Mouse (Mus musculus): Measurements from ENCODE around the gene Rcvrn. TPM values are rescaled to one million over a fixed set of nuclear protein-coding genes. Genes with fewer than 3 reads are reported as not detected.

Gene Rcvrn
- polyA plus RNA-seq, 1 experiment from 2014 or later = not detected

DNA sequence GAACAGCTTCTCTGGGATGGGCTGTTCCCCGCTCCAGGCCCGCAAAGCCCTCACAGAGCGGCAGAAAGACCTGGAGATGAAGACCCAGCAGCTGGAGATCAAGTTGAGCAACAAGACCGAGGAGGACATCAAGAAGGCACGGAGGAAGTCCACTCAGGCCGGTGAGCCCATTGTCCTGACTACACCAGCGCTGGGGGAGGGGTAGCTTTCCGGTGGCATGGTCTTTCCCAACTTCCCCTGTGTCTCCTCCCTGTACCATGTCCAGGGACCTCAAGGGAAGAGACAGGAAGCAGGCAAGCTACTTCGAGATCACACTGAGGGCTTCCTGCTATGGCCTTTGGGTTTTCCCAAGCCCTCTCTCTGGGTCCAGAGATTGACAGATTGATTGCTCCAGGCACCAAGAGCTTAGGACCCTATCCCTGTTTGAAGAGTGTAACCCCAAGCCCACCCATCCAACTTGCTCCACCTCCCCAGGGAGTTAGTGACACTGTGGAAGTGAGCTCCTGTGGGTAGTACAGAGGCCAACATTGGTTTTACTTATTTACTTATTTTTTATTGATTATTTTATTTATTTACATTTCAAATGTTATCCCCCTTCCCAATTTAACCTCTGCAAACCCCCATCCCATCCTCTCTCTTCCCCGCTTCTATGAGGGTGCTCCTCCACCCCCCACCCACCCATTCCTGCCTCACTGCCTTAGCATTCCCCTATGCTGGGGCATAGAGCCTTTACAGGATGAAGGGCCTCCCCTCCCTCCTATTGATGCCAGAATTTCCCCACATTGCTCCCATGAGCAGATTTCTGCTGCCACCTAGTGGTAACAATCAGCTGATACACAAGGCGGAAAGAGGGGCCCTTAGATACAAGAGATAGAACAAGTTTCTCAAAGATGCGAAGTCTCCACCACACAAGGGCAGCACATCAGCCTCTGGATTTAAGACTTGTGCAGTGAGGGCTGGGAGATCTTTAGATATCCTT is 19.3 kb upstream of the Rcvrn start:
- Histone ChIP-seq H3K9ac (replicated peaks) (no peak overlapping the region), H3K27me3 (no peaks in the 10 kb centered on the region), H3K4me2 (replicated peaks) (no peak overlapping the region), H3K9me3 (no peaks in the 10 kb centered on the region), H3K4me1 (no peaks in the 10 kb centered on the region), H3K4me3 (no peak overlapping the region), H3K27ac (replicated peaks) (no peak overlapping the region), H3K36me3 (no peaks in the 10 kb centered on the region)
- WGBS = 60% methylated on average over 12 of the region's 12 CpGs
- ATAC-seq (replicated peaks) = peak; percentile 84

GRCm38 (mm10) chr11:67679300-67679699 is 15.8 kb upstream of the Rcvrn start:
- WGBS = 82% methylated on average over 5 of the region's 5 CpGs
- no peak overlapping the region for H3K27ac ChIP-seq (replicated peaks)
- no peak overlapping the region for H3K9ac ChIP-seq (replicated peaks)
- H3K4me2 ChIP-seq (replicated peaks) = no peak overlapping the region
- no peaks in the 10 kb centered on the region for H3K27me3 ChIP-seq
- H3K4me1 ChIP-seq = no peaks in the 10 kb centered on the region
- ATAC-seq (replicated peaks) = no peak
- no peaks in the 10 kb centered on the region for H3K36me3 ChIP-seq
- no peaks in the 10 kb centered on the region for H3K9me3 ChIP-seq
- H3K4me3 ChIP-seq = no peak overlapping the region

- Histone ChIP-seq H3K4me2 (replicated peaks) (no peak overlapping the region), H3K36me3 (no peaks in the 10 kb centered on the region), H3K27ac (replicated peaks) (no peak overlapping the region), H3K4me3 (no peak overlapping the region), H3K9ac (replicated peaks) (no peak overlapping the region), H3K27me3 (no peaks in the 10 kb centered on the region), H3K4me1 (no peaks in the 10 kb centered on the region), H3K9me3 (no peaks in the 10 kb centered on the region)
- WGBS = 93% methylated on average over 2 of the region's 2 CpGs
- ATAC-seq (replicated peaks) = no peak
Measured at GRCm38 (mm10) chr11:67679930-67680329, 15.2 kb upstream of the Rcvrn start.

DNA sequence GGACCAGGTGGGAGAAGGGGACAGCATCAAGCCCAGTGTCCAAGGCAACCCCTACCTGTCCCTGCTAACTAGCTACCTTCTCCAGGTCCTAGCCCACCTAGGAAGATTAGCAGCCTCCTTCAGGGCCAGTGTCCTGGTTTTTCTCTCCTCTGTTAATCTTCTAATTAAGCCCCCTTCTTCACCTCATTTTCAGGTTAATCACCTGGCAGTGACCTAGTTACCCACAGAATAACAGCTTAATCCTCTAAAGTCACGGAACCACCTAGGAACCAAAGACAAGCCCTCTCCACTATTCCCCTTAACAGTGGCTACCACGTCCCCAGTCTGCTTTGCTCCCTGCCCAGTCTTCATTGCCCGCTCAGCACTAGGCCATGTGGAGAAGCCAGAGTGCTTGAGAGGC is 13.3 kb upstream of the Rcvrn start:
- peaks cover 6% of the 10 kb centered on the region for H3K4me1 ChIP-seq
- H3K9me3 ChIP-seq = no peaks in the 10 kb centered on the region
- no peak overlapping the region for H3K9ac ChIP-seq (replicated peaks)
- no peak overlapping the region for H3K4me2 ChIP-seq (replicated peaks)
- H3K36me3 ChIP-seq = no peaks in the 10 kb centered on the region
- H3K27ac ChIP-seq (replicated peaks) = no peak overlapping the region
- WGBS = 73% methylated on average over 3 of the region's 3 CpGs
- no peaks in the 10 kb centered on the region for H3K27me3 ChIP-seq
- H3K4me3 ChIP-seq = no peak overlapping the region
- no peak for ATAC-seq (replicated peaks)

DNA sequence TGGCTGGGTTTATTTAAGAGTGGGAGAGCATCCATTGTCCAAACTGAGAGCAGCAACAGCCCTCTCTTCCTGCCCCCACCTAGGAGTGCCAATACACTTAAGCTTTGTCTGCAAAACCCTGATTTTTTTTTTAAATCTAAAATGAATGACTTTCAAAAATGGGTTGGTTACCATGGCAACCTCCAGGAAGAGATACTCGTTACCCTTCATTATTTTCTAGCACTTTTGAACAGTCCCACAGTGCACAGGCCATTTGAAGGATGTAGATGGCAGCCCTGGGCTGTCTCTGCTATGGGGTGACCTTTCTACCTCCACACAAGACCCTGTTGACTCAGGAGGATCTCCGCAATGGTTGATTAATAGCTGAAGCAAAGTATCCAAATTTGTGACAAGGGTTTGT is 9.0 kb upstream of the Rcvrn start:
- Histone ChIP-seq H3K36me3 (no peaks in the 10 kb centered on the region), H3K4me1 (peaks cover 6% of the 10 kb centered on the region), H3K4me2 (replicated peaks) (no peak overlapping the region), H3K9me3 (no peaks in the 10 kb centered on the region), H3K27ac (replicated peaks) (peak overlapping the region; percentile 23; the same call in 1 of the 2 replicates), H3K27me3 (no peaks in the 10 kb centered on the region), H3K4me3 (no peak overlapping the region), H3K9ac (replicated peaks) (no peak overlapping the region)
- 48% methylated on average over 2 of the region's 2 CpGs for WGBS
- ATAC-seq (replicated peaks) = no peak; the same call in 1 of the 2 replicates

DNA sequence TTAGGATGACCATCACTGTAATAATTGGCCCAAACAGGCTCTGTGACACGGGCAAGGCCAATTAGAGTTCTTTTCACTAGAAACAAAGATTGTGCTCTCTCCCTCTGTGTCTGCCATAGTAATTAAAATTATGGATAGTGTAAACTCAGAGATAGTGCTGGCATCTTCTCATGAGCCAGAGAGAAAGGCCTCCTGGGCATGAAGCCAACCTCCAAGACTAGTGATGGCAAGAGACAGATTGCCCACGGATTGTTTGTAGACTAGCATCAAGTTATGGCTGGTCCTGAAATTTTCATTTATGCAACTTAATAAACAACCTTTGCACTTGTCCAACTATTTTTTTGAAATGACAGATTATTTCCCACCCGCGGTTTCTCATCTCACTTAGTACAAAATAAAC is 17.9 kb downstream of the Rcvrn start:
- 67% methylated on average over 4 of the region's 4 CpGs for WGBS
- no peaks in the 10 kb centered on the region for H3K9me3 ChIP-seq
- H3K36me3 ChIP-seq = no peaks in the 10 kb centered on the region
- no peak overlapping the region for H3K4me3 ChIP-seq
- no peak overlapping the region for H3K4me2 ChIP-seq (replicated peaks)
- H3K27ac ChIP-seq (replicated peaks) = no peak overlapping the region
- no peak for ATAC-seq (replicated peaks)
- no peak overlapping the region for H3K9ac ChIP-seq (replicated peaks)
- no peaks in the 10 kb centered on the region for H3K27me3 ChIP-seq
- H3K4me1 ChIP-seq = no peaks in the 10 kb centered on the region

DNA sequence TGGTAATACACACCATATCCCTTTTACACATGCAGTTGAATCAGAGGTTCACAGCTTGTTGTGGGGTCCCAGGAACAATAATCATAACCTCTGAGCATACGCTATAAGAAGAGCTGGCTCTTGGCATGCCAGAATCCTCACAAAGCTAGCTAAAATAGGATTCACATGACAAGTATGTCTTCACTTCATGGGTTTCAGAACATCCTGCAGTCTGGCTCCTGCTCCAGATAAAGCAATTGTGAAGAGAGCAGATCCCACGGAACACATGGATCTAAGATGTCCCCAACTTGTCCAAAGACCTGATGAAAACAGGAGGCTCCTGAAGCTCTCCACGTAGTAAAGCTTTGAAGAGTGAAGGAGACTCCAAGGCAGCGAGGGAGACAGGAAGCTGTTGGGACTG is 20.3 kb downstream of the Rcvrn start:
- no peak for ATAC-seq (replicated peaks)
- 88% methylated on average over 4 of the region's 4 CpGs for WGBS
- Histone ChIP-seq H3K27ac (replicated peaks) (no peak overlapping the region), H3K9me3 (no peaks in the 10 kb centered on the region), H3K4me1 (no peaks in the 10 kb centered on the region), H3K4me3 (no peak overlapping the region), H3K9ac (replicated peaks) (no peak overlapping the region), H3K36me3 (no peaks in the 10 kb centered on the region), H3K27me3 (no peaks in the 10 kb centered on the region), H3K4me2 (replicated peaks) (no peak overlapping the region)

DNA sequence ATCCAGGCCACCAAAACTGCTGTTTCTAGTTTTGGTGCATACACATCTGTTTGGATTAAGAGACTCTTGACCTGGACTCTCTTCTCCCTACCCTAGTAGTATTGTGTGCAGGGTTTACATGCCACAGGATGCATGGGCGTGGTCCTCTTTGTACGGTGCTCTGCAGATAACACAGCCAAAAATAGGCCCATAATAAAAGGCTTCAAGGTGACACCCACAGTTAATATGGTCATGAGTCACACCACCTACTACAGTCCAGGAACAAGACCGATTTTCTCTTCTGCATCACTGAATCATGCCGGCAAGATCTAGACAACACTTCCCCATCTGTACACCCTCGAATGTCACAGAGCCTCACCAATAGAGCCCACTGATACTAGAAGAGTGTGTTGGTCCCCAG is 26.4 kb downstream of the Rcvrn start:
- Histone ChIP-seq H3K36me3 (no peaks in the 10 kb centered on the region), H3K4me2 (replicated peaks) (no peak overlapping the region), H3K9me3 (no peaks in the 10 kb centered on the region), H3K27ac (replicated peaks) (no peak overlapping the region), H3K4me1 (no peaks in the 10 kb centered on the region), H3K4me3 (no peak overlapping the region), H3K27me3 (no peaks in the 10 kb centered on the region), H3K9ac (replicated peaks) (no peak overlapping the region)
- WGBS = 94% methylated on average over 5 of the region's 5 CpGs
- no peak for ATAC-seq (replicated peaks)

GRCm38 (mm10) chr11:67722399-67723156 is 27.5 kb downstream of the Rcvrn start:
- no peak for ATAC-seq (replicated peaks)
- H3K4me3 ChIP-seq = no peak overlapping the region
- WGBS = 69% methylated on average over 7 of the region's 7 CpGs
- no peaks in the 10 kb centered on the region for H3K36me3 ChIP-seq
- H3K27ac ChIP-seq (replicated peaks) = no peak overlapping the region
- no peaks in the 10 kb centered on the region for H3K9me3 ChIP-seq
- H3K4me1 ChIP-seq = no peaks in the 10 kb centered on the region
- H3K27me3 ChIP-seq = no peaks in the 10 kb centered on the region
- H3K4me2 ChIP-seq (replicated peaks) = no peak overlapping the region
- H3K9ac ChIP-seq (replicated peaks) = no peak overlapping the region

DNA sequence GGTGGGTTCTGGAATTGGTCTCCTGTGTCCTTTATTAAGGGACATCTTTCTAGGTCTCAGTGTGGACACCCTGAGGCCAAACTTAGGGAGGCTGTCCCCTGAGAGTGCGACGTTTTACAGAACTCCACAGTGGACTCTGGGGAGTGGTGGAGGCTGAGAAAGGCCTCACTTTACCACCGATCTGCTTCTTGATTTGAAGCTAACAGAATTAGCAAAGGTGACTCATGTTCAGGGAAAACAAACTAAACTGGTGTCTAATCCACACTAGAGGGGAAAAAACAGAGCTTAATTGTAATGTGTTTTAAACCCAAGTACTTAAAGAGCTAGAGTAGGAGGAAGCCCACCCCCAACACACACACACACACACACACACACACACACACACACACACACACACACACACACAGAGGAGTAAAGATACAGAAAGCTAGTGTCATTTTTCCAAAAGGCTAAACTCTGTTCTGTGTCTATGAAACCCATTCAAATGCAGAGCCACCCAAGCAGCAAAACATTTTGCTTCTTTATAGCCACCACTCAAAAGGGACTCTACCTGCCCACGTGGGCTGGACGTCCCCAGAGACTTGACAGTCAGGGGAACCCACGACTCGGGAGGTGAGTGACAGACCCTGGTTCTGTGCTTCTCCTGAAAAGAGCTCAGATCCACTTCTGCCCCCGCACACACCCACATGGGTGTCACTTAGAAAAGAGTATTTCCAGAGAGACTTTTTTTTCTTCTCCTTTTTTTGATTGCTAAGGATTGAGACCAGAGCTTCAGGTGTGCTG is 28.3 kb downstream of the Rcvrn start:
- no peak overlapping the region for H3K4me2 ChIP-seq (replicated peaks)
- no peak for ATAC-seq (replicated peaks)
- no peaks in the 10 kb centered on the region for H3K27me3 ChIP-seq
- no peaks in the 10 kb centered on the region for H3K4me1 ChIP-seq
- no peaks in the 10 kb centered on the region for H3K36me3 ChIP-seq
- H3K9ac ChIP-seq (replicated peaks) = no peak overlapping the region
- WGBS = 82% methylated on average over 8 of the region's 8 CpGs
- no peaks in the 10 kb centered on the region for H3K9me3 ChIP-seq
- no peak overlapping the region for H3K4me3 ChIP-seq
- H3K27ac ChIP-seq (replicated peaks) = no peak overlapping the region

DNA sequence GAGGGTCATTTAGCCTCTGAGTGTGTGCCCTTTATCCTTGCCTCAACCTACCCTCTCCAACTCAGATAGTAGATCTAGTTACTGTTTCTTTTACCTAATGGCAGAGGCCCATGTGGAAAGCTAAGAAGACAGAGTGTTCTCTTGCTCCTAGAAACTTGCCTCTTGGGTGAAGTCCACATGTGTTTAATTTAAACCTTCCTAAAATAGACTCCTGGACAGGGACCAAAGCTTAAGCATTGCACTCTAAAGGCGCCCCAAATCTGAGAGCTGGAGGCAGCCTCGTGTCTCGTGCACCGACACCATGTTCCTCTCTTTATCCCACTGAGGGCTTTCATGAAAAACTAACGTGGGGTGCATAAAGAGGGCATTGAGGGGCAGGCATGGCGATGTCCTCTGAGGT is 32.0 kb downstream of the Rcvrn start:
- no peak overlapping the region for H3K27ac ChIP-seq (replicated peaks)
- H3K4me3 ChIP-seq = no peak overlapping the region
- ATAC-seq (replicated peaks) = no peak
- no peaks in the 10 kb centered on the region for H3K36me3 ChIP-seq
- no peaks in the 10 kb centered on the region for H3K4me1 ChIP-seq
- no peak overlapping the region for H3K4me2 ChIP-seq (replicated peaks)
- H3K9me3 ChIP-seq = no peaks in the 10 kb centered on the region
- WGBS = 80% methylated on average over 6 of the region's 6 CpGs
- no peaks in the 10 kb centered on the region for H3K27me3 ChIP-seq
- H3K9ac ChIP-seq (replicated peaks) = no peak overlapping the region

DNA sequence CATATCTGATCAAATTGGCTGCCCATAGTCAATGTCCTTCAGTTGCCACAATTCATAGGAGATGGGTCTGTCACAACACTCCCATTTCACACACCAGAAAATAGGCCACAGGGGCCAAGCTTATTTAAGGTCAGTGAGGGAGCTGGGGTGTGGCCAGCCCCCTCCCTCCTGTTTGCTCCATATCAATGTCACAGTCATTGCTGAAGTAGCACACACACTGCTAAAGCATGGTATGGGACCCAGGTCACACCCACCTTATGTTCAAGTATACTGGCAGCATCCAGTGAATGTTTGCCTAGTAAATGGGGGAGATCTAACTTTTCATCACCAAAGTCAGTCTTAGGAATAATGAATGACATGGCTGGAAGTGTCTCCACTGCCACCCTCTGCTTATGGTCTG is 33.6 kb downstream of the Rcvrn start:
- Histone ChIP-seq H3K4me3 (no peak overlapping the region), H3K4me2 (replicated peaks) (no peak overlapping the region), H3K36me3 (no peaks in the 10 kb centered on the region), H3K9ac (replicated peaks) (no peak overlapping the region), H3K27me3 (no peaks in the 10 kb centered on the region), H3K4me1 (no peaks in the 10 kb centered on the region), H3K27ac (replicated peaks) (no peak overlapping the region), H3K9me3 (no peaks in the 10 kb centered on the region)
- ATAC-seq (replicated peaks) = no peak

Measured in forebrain, embryonic 15.5 days (tissue).